Comparison of ENCODE assay signal across 8 mouse cellular contexts in genomic region chr2:165070096-165070816, GRCm38 (mm10). TPM values are rescaled to one million over a fixed set of nuclear protein-coding genes. Genes with fewer than 3 reads are reported as not detected.
A peak's percentile ranks its signal among the peaks of the same experiment; 100 is the strongest.
DNase-seq lines count a peak whose midpoint lies in the region; ATAC-seq and TF ChIP-seq lines count a peak whose summit lies in the region.

No protein-coding gene starts in this region.

- no peak for TF ChIP-seq POLR2A in spleen, adult 2 months (IDR thresholded peaks at IDR 0.05; ENCODE audit: low read depth, low read length)

- no peaks in the 10 kb centered on the region for H3K27me3 ChIP-seq in spleen, adult 2 months (ENCODE audit: control insufficient read depth, insufficient read depth, low read length)
- peaks cover 10% of the 10 kb centered on the region for H3K27me3 ChIP-seq in intestine, postnatal 0 days (replicated peaks; ENCODE audit: control insufficient read depth, insufficient read depth, low read length)
- H3K27me3 ChIP-seq in limb, embryonic 11.5 days (ENCODE audit: control insufficient read depth, insufficient read depth, low read length): peaks cover 13% of the 10 kb centered on the region
- no peaks in the 10 kb centered on the region for H3K27me3 ChIP-seq in midbrain, embryonic 16.5 days (ENCODE audit: control insufficient read depth, insufficient read depth, low read depth, low read length)

- no peaks in the 10 kb centered on the region; the same call in 1 of the 2 replicates for H3K4me1 ChIP-seq in spleen, adult 2 months (ENCODE audit: control insufficient read depth, insufficient read depth, insufficient read length)
- no peaks in the 10 kb centered on the region for H3K4me1 ChIP-seq in intestine, postnatal 0 days (replicated peaks; ENCODE audit: control insufficient read depth, insufficient read depth, low read length)
- H3K4me1 ChIP-seq in limb, embryonic 11.5 days (ENCODE audit: control insufficient read depth, insufficient read depth, low read length): peaks cover 4% of the 10 kb centered on the region
- H3K4me1 ChIP-seq in midbrain, embryonic 16.5 days (ENCODE audit: control insufficient read depth, insufficient read depth, low read length): peaks cover 12% of the 10 kb centered on the region

- no peak for ATAC-seq in intestine, postnatal 0 days
- no peak for ATAC-seq in limb, embryonic 11.5 days (ENCODE audit: insufficient number of reproducible peaks, low FRiP score, low TSS enrichment, low read depth)
- ATAC-seq in midbrain, embryonic 16.5 days: no peak; the same call in 1 of the 2 replicates

- no peak overlapping the region for H3K4me2 ChIP-seq in intestine, postnatal 0 days (replicated peaks; ENCODE audit: low read depth)
- H3K4me2 ChIP-seq in limb, embryonic 11.5 days (ENCODE audit: low read depth, severe bottlenecking): no peak overlapping the region
- peak overlapping the region; percentile 35 for H3K4me2 ChIP-seq in midbrain, embryonic 16.5 days (ENCODE audit: low read length)

- H3K9me3 ChIP-seq in intestine, postnatal 0 days (ENCODE audit: control insufficient read depth): no peaks in the 10 kb centered on the region
- no peaks in the 10 kb centered on the region for H3K9me3 ChIP-seq in limb, embryonic 11.5 days (ENCODE audit: control insufficient read depth, low read length)
- H3K9me3 ChIP-seq in midbrain, embryonic 16.5 days (replicated peaks; ENCODE audit: control insufficient read depth, low read length, poor library complexity, severe bottlenecking): no peaks in the 10 kb centered on the region

- peaks cover 8% of the 10 kb centered on the region for H3K36me3 ChIP-seq in spleen, adult 2 months (ENCODE audit: control insufficient read depth, insufficient read depth, low read length)
- H3K36me3 ChIP-seq in intestine, postnatal 0 days (ENCODE audit: control insufficient read depth, insufficient read depth): no peaks in the 10 kb centered on the region
- no peaks in the 10 kb centered on the region for H3K36me3 ChIP-seq in limb, embryonic 11.5 days (ENCODE audit: control insufficient read depth, insufficient read depth, low read length)
- no peaks in the 10 kb centered on the region for H3K36me3 ChIP-seq in midbrain, embryonic 16.5 days (ENCODE audit: control insufficient read depth, insufficient read depth, low read length)

- DNase-seq in spleen, adult 2 months (ENCODE audit: low read depth in 1 of 2, low spot score in 2 of 2): peak; percentile 19 to 33
- no peak for DNase-seq in spleen, adult 12 weeks (ENCODE audit: low spot score)
- DNase-seq in cerebellum, postnatal 36 days: peak; percentile 85 to 88
- DNase-seq in gastrocnemius, adult 8-10 months (ENCODE audit: low spot score in 2 of 2): peak; percentile 21 to 29
- DNase-seq in limb, embryonic 11.5 days (ENCODE audit: low spot score): peak; percentile 82
- peak; percentile 27 for DNase-seq in thymus, postnatal 0 days (ENCODE audit: low spot score)

- no peak overlapping the region for H3K9ac ChIP-seq in intestine, postnatal 0 days (ENCODE audit: low read depth, low read length)
- no peak overlapping the region for H3K9ac ChIP-seq in limb, embryonic 11.5 days (ENCODE audit: low read length)
- H3K9ac ChIP-seq in midbrain, embryonic 16.5 days (ENCODE audit: low read depth, low read length): peak overlapping the region; percentile 33

- 33% methylated on average over 23 of the region's 23 CpGs for WGBS in spleen, adult 2 months
- WGBS in intestine, postnatal 0 days: 22% methylated on average over 23 of the region's 23 CpGs
- 20% methylated on average over 23 of the region's 23 CpGs for WGBS in limb, embryonic 11.5 days
- 26% methylated on average over 23 of the region's 23 CpGs for WGBS in midbrain, embryonic 16.5 days

- TF ChIP-seq CTCF in spleen, adult 2 months (IDR thresholded peaks at IDR 0.05; ENCODE audit: extremely low read depth, insufficient read depth, insufficient read length, insufficient replicate concordance): no peak
- TF ChIP-seq CTCF in intestine, postnatal 0 days (IDR thresholded peaks at IDR 0.05; ENCODE audit: low read depth): peak; percentile 78

- H3K27ac ChIP-seq in spleen, adult 2 months (ENCODE audit: insufficient read depth, low read length): no peak overlapping the region
- H3K27ac ChIP-seq in intestine, postnatal 0 days (ENCODE audit: low read depth, low read length): no peak overlapping the region
- H3K27ac ChIP-seq in limb, embryonic 11.5 days (replicated peaks; ENCODE audit: low read depth, low read length): no peak overlapping the region
- no peak overlapping the region for H3K27ac ChIP-seq in midbrain, embryonic 16.5 days (ENCODE audit: low read length)

- no peak overlapping the region for H3K4me3 ChIP-seq in spleen, adult 2 months (ENCODE audit: extremely low read depth, insufficient read depth, insufficient read length)
- no peak overlapping the region for H3K4me3 ChIP-seq in intestine, postnatal 0 days (ENCODE audit: low read depth, low read length)
- H3K4me3 ChIP-seq in limb, embryonic 11.5 days (ENCODE audit: low read depth, low read length): no peak overlapping the region
- H3K4me3 ChIP-seq in midbrain, embryonic 16.5 days (ENCODE audit: low read depth, low read length): no peak overlapping the region

RNA-seq across cellular contexts. Expression of gene Cd40, which starts 14.8 kb away (rescaled TPM):
- 66.9 and 97.0 TPM in 2 replicates for polyA plus RNA-seq in spleen, adult 2 months (2012; rRNA removed)
- under 1 TPM; 0.27 to 0.83 (median 0.55) TPM for total RNA-seq in gastrocnemius, adult 8-10 months (2022)
- polyA plus RNA-seq in intestine, postnatal 0 days (2015; fragmentation: Nextera tagmentation; extraction: Ambion mirVana): 3.6 and 4.6 TPM in 2 replicates
- 9.1 and 11.1 TPM in 2 replicates for polyA plus RNA-seq in limb, embryonic 11.5 days (2014; fragmentation: Nextera tagmentation; extraction: Ambion mirVana)
- polyA plus RNA-seq in midbrain, embryonic 16.5 days (2015; fragmentation: Nextera tagmentation; extraction: Ambion mirVana): 6.0 TPM in 2 replicates
- polyA plus RNA-seq in thymus, postnatal 0 days (2015; fragmentation: Nextera tagmentation; extraction: Ambion mirVana): 29.6 and 31.4 TPM in 2 replicates

RNA-seq across cellular contexts. Expression of gene 1700025C18Rik, which starts 20.3 kb away (rescaled TPM):
- polyA plus RNA-seq in spleen, adult 2 months (2012; rRNA removed): not detected in 2 replicates
- not detected for total RNA-seq in gastrocnemius, adult 8-10 months (2022)
- not detected in 2 replicates for polyA plus RNA-seq in intestine, postnatal 0 days (2015; fragmentation: Nextera tagmentation; extraction: Ambion mirVana)
- not detected in 2 replicates for polyA plus RNA-seq in limb, embryonic 11.5 days (2014; fragmentation: Nextera tagmentation; extraction: Ambion mirVana)
- polyA plus RNA-seq in midbrain, embryonic 16.5 days (2015; fragmentation: Nextera tagmentation; extraction: Ambion mirVana): not detected in 2 replicates
- polyA plus RNA-seq in thymus, postnatal 0 days (2015; fragmentation: Nextera tagmentation; extraction: Ambion mirVana): not detected in 2 replicates

RNA-seq across cellular contexts. Expression of gene Ncoa5, which starts 35.6 kb away (rescaled TPM):
- 25.1 and 28.7 TPM in 2 replicates for polyA plus RNA-seq in spleen, adult 2 months (2012; rRNA removed)
- total RNA-seq in gastrocnemius, adult 8-10 months (2022): 10 to 100 TPM in 3 of 4 experiments, 1 to 10 TPM in 1; 9.0 to 15.5 (median 10.6) TPM
- polyA plus RNA-seq in intestine, postnatal 0 days (2015; fragmentation: Nextera tagmentation; extraction: Ambion mirVana): 11.9 and 13.9 TPM in 2 replicates
- polyA plus RNA-seq in limb, embryonic 11.5 days (2014; fragmentation: Nextera tagmentation; extraction: Ambion mirVana): 81.2 and 85.2 TPM in 2 replicates
- 105 and 129 TPM in 2 replicates for polyA plus RNA-seq in midbrain, embryonic 16.5 days (2015; fragmentation: Nextera tagmentation; extraction: Ambion mirVana)
- polyA plus RNA-seq in thymus, postnatal 0 days (2015; fragmentation: Nextera tagmentation; extraction: Ambion mirVana): 43.8 and 51.3 TPM in 2 replicates
